ENCODE assay signal across 8 mouse cellular contexts in genomic region chr2:94157592-94158519, GRCm38 (mm10). TPM values are rescaled to one million over a fixed set of nuclear protein-coding genes. Genes with fewer than 3 reads are reported as not detected.
A peak's percentile ranks its signal among the peaks of the same experiment; 100 is the strongest.
DNase-seq lines count a peak whose midpoint lies in the region; ATAC-seq lines count a peak whose summit lies in the region.

Gene Hsd17b12 (minus strand): TSS chr2:94157964.

- DNase-seq in adrenal gland, adult (ENCODE audit: inconsistent age in 2 of 2, low spot score in 1 of 2) = peak; percentile 99 to 100
- peak; percentile 100 for DNase-seq in embryo, embryonic 10.5 days (ENCODE audit: low spot score)
- peak; percentile 99 for DNase-seq in gastrocnemius, postnatal 14 days
- peak; percentile 100 for DNase-seq in left cerebral cortex, postnatal 10 days (ENCODE audit: extremely low spot score in 1 of 2, low spot score in 2 of 2)
- DNase-seq in right cerebral cortex, postnatal 25 days = peak; percentile 99
- peak; percentile 98 to 99 for DNase-seq in urinary bladder, postnatal 4 days (ENCODE audit: low spot score in 2 of 2)

- peak; percentile 95 for ATAC-seq in inflammation-experienced regulatory T-cells, adult 6 months
- ATAC-seq in megakaryocyte-erythroid progenitor cell, adult 5-6 weeks (replicated peaks; ENCODE audit: low FRiP score, low TSS enrichment, poor library complexity, severe bottlenecking) = peak; percentile 97

- intact Hi-C loops in gastrocnemius, postnatal 14 days (cut with DNase I; ENCODE audit: low total_unique reads) = no loop called here
- intact Hi-C loops in left cerebral cortex, postnatal 10 days (cut with DNase I) = loop anchor here (5.0 kb wide), 1 partner anchor 101 kb away; no protein-coding TSS in a partner anchor

RNA-seq across cellular contexts. Expression of gene Hsd17b12, which starts in this region (rescaled TPM):
- 10 to 100 TPM in 1 of 2 experiments, 1 to 10 TPM in 1; 8.7 to 13.1 TPM for total RNA-seq in gastrocnemius, postnatal 14 days (2021)
- polyA plus RNA-seq in inflammation-experienced regulatory T-cells, adult 6 months (2017; shearing (Covaris generic)) = 10 to 100 TPM; 66.8 to 83.9 (median 72.2) TPM
- 10 to 100 TPM; 75.3 to 78.2 TPM for total RNA-seq in left cerebral cortex, postnatal 10 days (2021)
- 35.1 and 46.4 TPM in 2 replicates for total RNA-seq in megakaryocyte-erythroid progenitor cell, adult 5-6 weeks (2014; fragmentation: Nextera tagmentation)
- 91.7 and 103 TPM in 2 replicates for total RNA-seq in megakaryocyte-erythroid progenitor cell, adult 5-6 weeks (2017)

Comparison
In these comparisons a context has a peak if more than half of its experiments do, and no peak if none do; other contexts are left out.
1. Peak in every context shown above with its lines: DNase-seq and ATAC-seq.